Mouse (Mus musculus): ENCODE results near the gene Celf2. TPM values are rescaled to one million over a fixed set of nuclear protein-coding genes. Genes with fewer than 3 reads are reported as not detected.

Celf2 gene
- polyA plus RNA-seq, 1 experiment, result 8.9 TPM

DNA sequence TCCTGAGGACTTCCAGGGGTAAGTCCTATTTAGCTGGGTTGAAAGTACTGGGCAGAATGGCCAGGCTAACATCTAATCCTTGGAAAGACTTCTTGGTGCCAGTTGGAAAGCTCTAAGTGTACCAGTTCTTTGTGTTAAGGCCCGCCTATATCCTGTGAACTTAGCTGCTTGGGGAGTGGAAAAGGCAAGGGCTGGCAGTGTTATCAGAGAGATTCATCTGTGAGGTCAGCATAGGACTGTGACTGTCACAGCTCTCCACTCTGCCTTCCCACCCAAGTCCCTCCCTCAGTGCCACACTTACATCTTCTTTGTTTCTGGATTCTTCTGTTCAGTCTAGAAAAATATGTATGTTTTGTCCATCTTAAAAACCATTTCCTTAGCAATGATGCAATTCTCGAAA is 935.7 kb downstream of the Celf2 start:
- no peaks in the 10 kb centered on the region for H3K4me1 ChIP-seq (ENCODE audit: control insufficient read depth, insufficient read depth, insufficient read length, low read length)
- H3K4me3 ChIP-seq (ENCODE audit: low read depth, low read length), result no peak overlapping the region
- H3K27ac ChIP-seq (ENCODE audit: insufficient read depth, low read depth, low read length), result no peak overlapping the region
- 77% methylated on average over 2 of the region's 2 CpGs for WGBS
- no peak for TF ChIP-seq CTCF (IDR thresholded peaks at IDR 0.05; ENCODE audit: extremely low read depth, insufficient read length, insufficient replicate concordance, low read depth, low read length)
- no peak for TF ChIP-seq POLR2A (IDR thresholded peaks at IDR 0.05; ENCODE audit: low read depth, low read length)
- H3K27me3 ChIP-seq (ENCODE audit: control insufficient read depth, insufficient read depth, low read length), result no peaks in the 10 kb centered on the region
- no peaks in the 10 kb centered on the region for H3K36me3 ChIP-seq (ENCODE audit: control insufficient read depth, insufficient read depth, low read length)

DNA sequence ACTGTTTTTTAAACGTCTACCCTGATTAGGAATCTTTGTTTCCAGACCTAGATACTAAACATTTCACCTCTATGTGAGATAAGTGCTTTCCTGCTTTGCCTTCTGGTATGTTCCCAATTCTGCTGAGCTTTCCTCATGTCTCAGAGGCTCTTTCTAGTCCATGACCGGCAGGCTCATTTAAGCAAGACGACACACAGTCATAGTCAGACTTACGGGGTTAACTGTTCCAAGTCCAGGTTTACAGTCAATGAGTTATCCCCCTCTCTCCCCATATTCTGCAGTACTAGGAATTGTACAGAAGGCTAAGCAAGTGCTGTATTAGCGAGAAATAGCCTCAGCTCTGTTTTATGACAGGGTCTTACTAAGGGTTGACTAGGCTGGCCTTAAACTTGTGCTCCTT is 936.4 kb downstream of the Celf2 start:
- H3K4me3 ChIP-seq (ENCODE audit: low read depth, low read length), result no peak overlapping the region
- no peak for TF ChIP-seq CTCF (IDR thresholded peaks at IDR 0.05; ENCODE audit: extremely low read depth, insufficient read length, insufficient replicate concordance, low read depth, low read length)
- no peak for TF ChIP-seq POLR2A (IDR thresholded peaks at IDR 0.05; ENCODE audit: low read depth, low read length)
- no peak overlapping the region for H3K27ac ChIP-seq (ENCODE audit: insufficient read depth, low read depth, low read length)
- no peaks in the 10 kb centered on the region for H3K4me1 ChIP-seq (ENCODE audit: control insufficient read depth, insufficient read depth, insufficient read length, low read length)
- WGBS, result 80% methylated on average over 5 of the region's 5 CpGs
- H3K27me3 ChIP-seq (ENCODE audit: control insufficient read depth, insufficient read depth, low read length), result no peaks in the 10 kb centered on the region
- no peaks in the 10 kb centered on the region for H3K36me3 ChIP-seq (ENCODE audit: control insufficient read depth, insufficient read depth, low read length)

DNA sequence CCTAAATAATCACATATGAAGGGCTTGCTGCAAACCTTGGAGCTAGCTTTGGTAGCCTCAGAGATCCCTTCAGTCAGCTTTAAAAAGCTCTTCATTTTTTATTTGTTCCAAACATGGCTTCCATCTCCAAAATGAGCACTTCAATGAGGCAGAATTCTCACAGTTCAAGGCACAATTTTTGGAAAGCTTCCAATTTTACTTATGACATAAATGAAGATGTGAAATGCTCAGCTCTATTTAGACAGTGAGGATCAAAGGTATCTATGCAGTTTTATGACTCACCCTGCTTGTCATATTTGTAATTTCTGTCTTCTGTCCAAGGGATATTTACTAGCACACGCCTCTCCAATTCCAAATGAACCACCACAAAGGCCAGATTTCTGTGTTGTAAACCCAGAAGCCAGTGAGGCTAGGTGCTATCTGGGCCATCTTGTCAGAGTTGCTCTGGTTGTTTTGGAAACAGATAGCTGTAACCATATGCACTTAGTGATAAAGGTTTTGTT is 940.3 kb downstream of the Celf2 start:
- H3K27me3 ChIP-seq (ENCODE audit: control insufficient read depth, insufficient read depth, low read length), result no peaks in the 10 kb centered on the region
- TF ChIP-seq POLR2A (IDR thresholded peaks at IDR 0.05; ENCODE audit: low read depth, low read length) (no peak), CTCF (IDR thresholded peaks at IDR 0.05; ENCODE audit: extremely low read depth, insufficient read length, insufficient replicate concordance, low read depth, low read length) (no peak)
- no peak overlapping the region for H3K27ac ChIP-seq (ENCODE audit: insufficient read depth, low read depth, low read length)
- no peaks in the 10 kb centered on the region for H3K4me1 ChIP-seq (ENCODE audit: control insufficient read depth, insufficient read depth, insufficient read length, low read length)
- H3K36me3 ChIP-seq (ENCODE audit: control insufficient read depth, insufficient read depth, low read length), result no peaks in the 10 kb centered on the region
- H3K4me3 ChIP-seq (ENCODE audit: low read depth, low read length), result no peak overlapping the region
- 33% methylated on average over 1 of the region's 1 CpGs for WGBS

DNA sequence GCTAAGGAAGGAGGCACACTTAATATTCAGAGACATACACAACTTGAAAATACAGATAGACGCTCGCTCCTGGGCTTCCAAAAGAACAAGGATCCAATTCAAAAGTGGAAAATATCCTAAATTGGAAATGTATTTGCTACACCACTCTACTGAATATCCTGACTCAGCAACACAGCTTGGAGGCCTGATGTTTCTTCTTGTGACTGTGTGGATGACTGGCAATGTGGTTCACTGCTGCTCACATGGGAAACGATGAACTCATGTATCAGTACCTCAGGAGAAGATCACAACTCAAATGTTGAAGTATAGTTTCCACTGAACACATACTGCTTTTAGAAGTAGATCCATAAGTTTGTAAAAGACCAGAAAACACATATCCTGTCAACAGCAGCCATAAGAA is 944.2 kb downstream of the Celf2 start:
- Histone ChIP-seq H3K36me3 (ENCODE audit: control insufficient read depth, insufficient read depth, low read length) (no peaks in the 10 kb centered on the region; the same call in 1 of the 2 replicates), H3K27me3 (ENCODE audit: control insufficient read depth, insufficient read depth, low read length) (no peaks in the 10 kb centered on the region)
- 90% methylated on average over 3 of the region's 3 CpGs for WGBS

DNA sequence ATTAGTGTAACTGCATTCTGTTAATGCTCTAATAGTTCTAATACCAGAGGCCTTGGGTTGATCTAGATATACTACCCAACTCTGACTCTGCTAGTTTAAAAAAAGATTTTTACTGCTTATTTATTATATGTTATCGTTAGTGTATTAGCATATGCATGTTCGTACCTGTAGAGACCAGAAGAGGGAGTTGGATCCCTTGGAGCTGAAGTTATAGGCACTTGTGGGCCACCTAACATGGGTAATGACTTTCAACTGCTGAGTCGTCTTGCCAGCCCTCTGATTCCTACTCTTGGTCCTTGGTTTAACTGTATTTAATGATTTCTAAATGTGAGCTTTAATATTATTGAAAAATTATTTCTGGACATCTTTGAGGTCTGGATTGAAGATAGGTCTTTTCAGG is 948.0 kb downstream of the Celf2 start:
- no peak overlapping the region for H3K27ac ChIP-seq (ENCODE audit: insufficient read depth, low read depth, low read length)
- no peaks in the 10 kb centered on the region; the same call in 1 of the 2 replicates for H3K36me3 ChIP-seq (ENCODE audit: control insufficient read depth, insufficient read depth, low read length)
- 92% methylated on average over 3 of the region's 3 CpGs for WGBS
- no peak overlapping the region for H3K4me3 ChIP-seq (ENCODE audit: low read depth, low read length)
- H3K27me3 ChIP-seq (ENCODE audit: control insufficient read depth, insufficient read depth, low read length), result no peaks in the 10 kb centered on the region
- no peak for TF ChIP-seq POLR2A (IDR thresholded peaks at IDR 0.05; ENCODE audit: low read depth, low read length)
- no peak for TF ChIP-seq CTCF (IDR thresholded peaks at IDR 0.05; ENCODE audit: extremely low read depth, insufficient read length, insufficient replicate concordance, low read depth, low read length)
- H3K4me1 ChIP-seq (ENCODE audit: control insufficient read depth, insufficient read depth, insufficient read length, low read length), result no peaks in the 10 kb centered on the region

More for the DNA sequence above, 944.2 kb downstream of the Celf2 start:
- TF ChIP-seq POLR2A (IDR thresholded peaks at IDR 0.05; ENCODE audit: low read depth, low read length) (no peak), CTCF (IDR thresholded peaks at IDR 0.05; ENCODE audit: extremely low read depth, insufficient read length, insufficient replicate concordance, low read depth, low read length) (no peak)
- H3K4me1 ChIP-seq (ENCODE audit: control insufficient read depth, insufficient read depth, insufficient read length, low read length), result no peaks in the 10 kb centered on the region
- H3K4me3 ChIP-seq (ENCODE audit: low read depth, low read length), result no peak overlapping the region
- H3K27ac ChIP-seq (ENCODE audit: insufficient read depth, low read depth, low read length), result no peak overlapping the region

DNA sequence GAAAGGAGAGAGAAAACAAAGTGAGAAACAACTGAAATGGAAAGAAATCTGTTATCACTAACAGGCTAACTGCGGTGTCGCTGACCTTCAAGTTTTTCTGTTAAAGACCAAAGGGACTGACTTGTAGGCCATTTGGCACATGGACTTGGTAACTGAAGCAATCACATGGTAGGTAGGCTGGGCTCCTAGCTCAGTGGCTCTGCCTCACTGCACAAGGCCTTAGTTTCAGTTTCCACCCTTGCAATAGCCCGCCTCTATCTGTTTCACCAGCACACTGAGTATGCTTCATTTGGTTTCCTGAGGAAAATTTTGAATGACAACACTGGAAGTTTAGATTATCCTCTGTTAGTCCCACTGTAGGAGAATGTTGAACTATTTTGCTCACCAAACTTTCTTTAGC is 948.6 kb downstream of the Celf2 start:
- Histone ChIP-seq H3K36me3 (ENCODE audit: control insufficient read depth, insufficient read depth, low read length) (no peaks in the 10 kb centered on the region; the same call in 1 of the 2 replicates), H3K27me3 (ENCODE audit: control insufficient read depth, insufficient read depth, low read length) (no peaks in the 10 kb centered on the region), H3K4me1 (ENCODE audit: control insufficient read depth, insufficient read depth, insufficient read length, low read length) (no peaks in the 10 kb centered on the region), H3K4me3 (ENCODE audit: low read depth, low read length) (no peak overlapping the region), H3K27ac (ENCODE audit: insufficient read depth, low read depth, low read length) (no peak overlapping the region)
- TF ChIP-seq POLR2A (IDR thresholded peaks at IDR 0.05; ENCODE audit: low read depth, low read length), result no peak
- WGBS, result 93% methylated on average over 3 of the region's 3 CpGs

GRCm38 (mm10) chr2:6559581-6559980 is 949.8 kb downstream of the Celf2 start:
- Histone ChIP-seq H3K36me3 (ENCODE audit: control insufficient read depth, insufficient read depth, low read length) (no peaks in the 10 kb centered on the region; the same call in 1 of the 2 replicates), H3K4me1 (ENCODE audit: control insufficient read depth, insufficient read depth, insufficient read length, low read length) (no peaks in the 10 kb centered on the region), H3K27me3 (ENCODE audit: control insufficient read depth, insufficient read depth, low read length) (no peaks in the 10 kb centered on the region), H3K27ac (ENCODE audit: insufficient read depth, low read depth, low read length) (no peak overlapping the region), H3K4me3 (ENCODE audit: low read depth, low read length) (no peak overlapping the region)
- 86% methylated on average over 2 of the region's 2 CpGs for WGBS
- TF ChIP-seq POLR2A (IDR thresholded peaks at IDR 0.05; ENCODE audit: low read depth, low read length), result no peak
- no peak for TF ChIP-seq CTCF (IDR thresholded peaks at IDR 0.05; ENCODE audit: extremely low read depth, insufficient read length, insufficient replicate concordance, low read depth, low read length)
